Mouse (Mus musculus): ENCODE measurements at regions not wholly inside any gene's neighbourhood (a gene's known extent, or its start where the extent isn't known, plus 50 kb on each side); places are given as distances from the start of the nearest gene placed in this dataset.

DNA sequence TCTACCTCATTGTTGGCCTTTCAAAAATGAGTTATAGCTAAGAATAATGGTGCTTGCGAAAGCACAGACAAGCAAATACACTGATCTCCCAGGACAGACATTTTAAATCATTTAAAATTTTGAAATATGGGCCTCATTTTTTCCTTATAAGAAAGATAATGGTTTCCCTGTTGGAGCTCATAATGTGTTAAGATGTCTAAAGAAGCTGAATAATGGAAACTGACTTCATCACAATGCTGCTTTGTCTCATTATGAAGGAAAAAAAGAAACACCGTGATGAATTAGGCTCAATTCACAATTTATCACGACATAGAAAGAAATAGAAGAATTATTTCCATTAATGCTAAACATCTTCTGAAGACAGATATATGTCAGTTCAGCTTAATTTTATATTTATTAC, 752.5 kb downstream of the Triml1 start:
- no peak for TF ChIP-seq CTCF (IDR thresholded peaks at IDR 0.05; ENCODE audit: low read depth)
- TF ChIP-seq EP300 (IDR thresholded peaks at IDR 0.05; ENCODE audit: low read depth): no peak

Measured in liver, embryonic 14.5 days (tissue).